Mouse (Mus musculus): ENCODE measurements around the gene Skp1a. TPM values are rescaled to one million over a fixed set of nuclear protein-coding genes. Genes with fewer than 3 reads are reported as not detected.

Gene Skp1a
- polyA plus RNA-seq, 1 experiment, result 324 TPM

DNA sequence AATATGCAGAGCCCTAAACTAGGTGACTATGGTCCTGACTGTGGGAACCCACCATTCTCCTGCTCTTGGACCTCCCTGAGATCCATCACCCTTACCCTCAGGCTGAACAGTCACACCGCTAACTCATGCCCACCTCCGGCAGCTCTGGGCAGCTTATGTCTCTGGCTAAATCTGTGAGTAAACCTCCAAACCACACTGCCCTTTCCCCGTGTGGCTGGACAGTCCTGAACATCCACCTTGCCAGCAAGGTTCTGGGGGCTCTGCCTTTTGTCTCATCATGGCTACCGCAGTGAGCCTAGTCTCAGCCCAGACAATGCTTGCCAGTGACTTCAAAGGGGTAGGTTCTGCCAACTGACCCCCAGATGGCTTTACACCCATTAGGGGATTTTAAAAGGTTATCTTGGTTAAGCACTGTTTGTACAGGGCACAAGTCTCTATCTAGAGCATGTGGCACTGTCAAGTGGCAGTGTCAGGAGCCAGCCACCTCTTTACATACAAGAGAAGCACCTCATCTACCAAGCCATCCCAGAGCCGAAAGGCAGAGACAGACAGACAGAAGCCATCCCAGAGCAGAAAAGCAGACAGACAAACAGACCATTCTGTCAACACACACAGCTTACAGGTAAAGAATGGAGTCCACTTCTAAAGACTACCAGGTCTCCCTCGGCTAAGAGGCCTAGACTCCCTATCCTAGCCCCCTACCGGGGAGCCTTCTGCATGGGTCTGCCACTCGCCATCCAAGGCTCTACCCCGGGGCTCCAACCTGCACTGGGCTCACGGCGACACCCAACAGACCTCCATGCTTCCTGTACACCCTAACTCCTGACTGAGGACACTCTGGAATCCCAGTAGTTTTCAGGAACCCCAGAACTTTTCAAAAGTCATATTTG is 49.0 kb downstream of the Skp1a start:
- Histone ChIP-seq H3K4me1 (ENCODE audit: control insufficient read depth, insufficient read depth, low read length) (peaks cover 2% of the 10 kb centered on the region), H3K27ac (ENCODE audit: insufficient read depth, low read length) (no peak overlapping the region), H3K27me3 (ENCODE audit: control insufficient read depth, insufficient read depth, low read length) (peaks cover 3% of the 10 kb centered on the region), H3K4me3 (replicated peaks; ENCODE audit: insufficient read depth, low read depth, low read length) (no peak overlapping the region)
- no peak for DNase-seq
- TF ChIP-seq POLR2A (IDR thresholded peaks at IDR 0.05; ENCODE audit: borderline replicate concordance, insufficient read depth, low read length) (no peak), CTCF (IDR thresholded peaks at IDR 0.05; ENCODE audit: borderline replicate concordance, insufficient read depth, low read depth, low read length) (no peak)
- 84% methylated on average over 11 of the region's 11 CpGs for WGBS

- WGBS, result 61% methylated on average over 19 of the region's 19 CpGs
- TF ChIP-seq POLR2A (IDR thresholded peaks at IDR 0.05; ENCODE audit: borderline replicate concordance, insufficient read depth, low read length) (no peak), CTCF (IDR thresholded peaks at IDR 0.05; ENCODE audit: borderline replicate concordance, insufficient read depth, low read depth, low read length) (no peak)
- Histone ChIP-seq H3K27ac (ENCODE audit: insufficient read depth, low read length) (no peak overlapping the region), H3K4me3 (replicated peaks; ENCODE audit: insufficient read depth, low read depth, low read length) (no peak overlapping the region), H3K27me3 (ENCODE audit: control insufficient read depth, insufficient read depth, low read length) (peaks cover 3% of the 10 kb centered on the region), H3K4me1 (ENCODE audit: control insufficient read depth, insufficient read depth, low read length) (peaks cover 2% of the 10 kb centered on the region)
- DNase-seq, result no peak
Observed at GRCm38 (mm10) chr11:52281568-52282328, 50.0 kb downstream of the Skp1a start.

GRCm38 (mm10) chr11:52282420-52282773 is 50.6 kb downstream of the Skp1a start:
- Histone ChIP-seq H3K27me3 (ENCODE audit: control insufficient read depth, insufficient read depth, low read length) (peaks cover 3% of the 10 kb centered on the region), H3K4me3 (replicated peaks; ENCODE audit: insufficient read depth, low read depth, low read length) (peak overlapping the region; percentile 41), H3K27ac (ENCODE audit: insufficient read depth, low read length) (no peak overlapping the region), H3K4me1 (ENCODE audit: control insufficient read depth, insufficient read depth, low read length) (peaks cover 2% of the 10 kb centered on the region)
- WGBS, result 3% methylated on average over 19 of the region's 19 CpGs
- TF ChIP-seq CTCF (IDR thresholded peaks at IDR 0.05; ENCODE audit: borderline replicate concordance, insufficient read depth, low read depth, low read length) (no peak), POLR2A (IDR thresholded peaks at IDR 0.05; ENCODE audit: borderline replicate concordance, insufficient read depth, low read length) (no peak)
- no peak for DNase-seq

GRCm38 (mm10) chr11:52282774-52283595 is 51.2 kb downstream of the Skp1a start, which contains the start of gene Tcf7:
Gene Tcf7, minus strand, starts transcription at chr11:52283014.
- Histone ChIP-seq H3K27ac (ENCODE audit: insufficient read depth, low read length) (peak within 1 kb of the TSS; percentile 15; the same call in 1 of the 2 replicates), H3K27me3 (ENCODE audit: control insufficient read depth, insufficient read depth, low read length) (peaks cover 3% of the 10 kb centered on the region), H3K4me3 (replicated peaks; ENCODE audit: insufficient read depth, low read depth, low read length) (peak within 1 kb of the TSS; percentile 70), H3K4me1 (ENCODE audit: control insufficient read depth, insufficient read depth, low read length) (peaks cover 2% of the 10 kb centered on the region)
- DNase-seq, result peak; percentile 19 to 21
- no peak for TF ChIP-seq POLR2A (IDR thresholded peaks at IDR 0.05; ENCODE audit: borderline replicate concordance, insufficient read depth, low read length)
- no peak for TF ChIP-seq CTCF (IDR thresholded peaks at IDR 0.05; ENCODE audit: borderline replicate concordance, insufficient read depth, low read depth, low read length)
- 1% methylated on average over 93 of the region's 97 CpGs for WGBS

- WGBS, result 19% methylated on average over 44 of the region's 44 CpGs
- peak overlapping the region; percentile 70 for H3K4me3 ChIP-seq (replicated peaks; ENCODE audit: insufficient read depth, low read depth, low read length)
- TF ChIP-seq POLR2A (IDR thresholded peaks at IDR 0.05; ENCODE audit: borderline replicate concordance, insufficient read depth, low read length), result no peak
- no peak for TF ChIP-seq CTCF (IDR thresholded peaks at IDR 0.05; ENCODE audit: borderline replicate concordance, insufficient read depth, low read depth, low read length)
- peak overlapping the region; percentile 15; the same call in 1 of the 2 replicates for H3K27ac ChIP-seq (ENCODE audit: insufficient read depth, low read length)
- peaks cover 3% of the 10 kb centered on the region for H3K27me3 ChIP-seq (ENCODE audit: control insufficient read depth, insufficient read depth, low read length)
- peak in 1 of 2 experiments; percentile 25 for DNase-seq
- H3K4me1 ChIP-seq (ENCODE audit: control insufficient read depth, insufficient read depth, low read length), result peaks cover 2% of the 10 kb centered on the region
Observed at GRCm38 (mm10) chr11:52283596-52284571, 52.1 kb downstream of the Skp1a start.

- Histone ChIP-seq H3K27ac (ENCODE audit: insufficient read depth, low read length) (no peak overlapping the region), H3K4me1 (ENCODE audit: control insufficient read depth, insufficient read depth, low read length) (peaks cover 2% of the 10 kb centered on the region), H3K27me3 (ENCODE audit: control insufficient read depth, insufficient read depth, low read length) (peaks cover 3% of the 10 kb centered on the region), H3K4me3 (replicated peaks; ENCODE audit: insufficient read depth, low read depth, low read length) (no peak overlapping the region)
- 73% methylated on average over 16 of the region's 16 CpGs for WGBS
- TF ChIP-seq POLR2A (IDR thresholded peaks at IDR 0.05; ENCODE audit: borderline replicate concordance, insufficient read depth, low read length), result no peak
- no peak for TF ChIP-seq CTCF (IDR thresholded peaks at IDR 0.05; ENCODE audit: borderline replicate concordance, insufficient read depth, low read depth, low read length)
- DNase-seq, result no peak
Observed at GRCm38 (mm10) chr11:52286301-52286957, 54.6 kb downstream of the Skp1a start.

Data from cerebellum, adult 2 months (tissue).